Mouse (Mus musculus): Measurements from ENCODE around the gene Tlr4.

GRCm38 (mm10) chr4:66974918-66975317 lies 147.5 kb downstream of the Tlr4 start:
- TF ChIP-seq POLR2A (IDR thresholded peaks at IDR 0.05; ENCODE audit: borderline replicate concordance, extremely low read depth, low read depth, low read length) (no peak), CTCF (IDR thresholded peaks at IDR 0.05; ENCODE audit: insufficient read depth, low read length) (no peak)

Measured in lung, adult 2 months (tissue).